8 mouse cellular contexts compared by ENCODE assay signal in genomic region chr10:9899816-9900215, GRCm38 (mm10). TPM values are rescaled to one million over a fixed set of nuclear protein-coding genes. Genes with fewer than 3 reads are reported as not detected.
DNase-seq lines count a peak whose midpoint lies in the region; ATAC-seq and TF ChIP-seq lines count a peak whose summit lies in the region.

No protein-coding gene starts in this region.

- no peak for TF ChIP-seq POLR2A in limb, embryonic 14.5 days (IDR thresholded peaks at IDR 0.05; ENCODE audit: borderline replicate concordance, extremely low read depth, insufficient read depth, insufficient read length)

- no peaks in the 10 kb centered on the region for H3K9me3 ChIP-seq in forebrain, embryonic 16.5 days (ENCODE audit: control insufficient read depth, low read length)
- H3K9me3 ChIP-seq in limb, embryonic 14.5 days (ENCODE audit: control insufficient read depth, low read length): no peaks in the 10 kb centered on the region
- H3K9me3 ChIP-seq in neural tube, embryonic 11.5 days (ENCODE audit: control insufficient read depth, low read length): no peaks in the 10 kb centered on the region

- H3K27me3 ChIP-seq in forebrain, embryonic 16.5 days (replicated peaks; ENCODE audit: control insufficient read depth, insufficient read depth, low read length): no peaks in the 10 kb centered on the region
- H3K27me3 ChIP-seq in limb, embryonic 14.5 days (ENCODE audit: control insufficient read depth, insufficient read depth, low read length): no peaks in the 10 kb centered on the region
- no peaks in the 10 kb centered on the region for H3K27me3 ChIP-seq in neural tube, embryonic 11.5 days (ENCODE audit: control insufficient read depth, insufficient read depth, low read length)

- WGBS in forebrain, embryonic 16.5 days: 1% methylated on average over 15 of the region's 15 CpGs
- WGBS in limb, embryonic 14.5 days: 1% methylated on average over 15 of the region's 15 CpGs
- 2% methylated on average over 15 of the region's 15 CpGs for WGBS in neural tube, embryonic 11.5 days

- ATAC-seq in forebrain, embryonic 16.5 days: no peak
- ATAC-seq in limb, embryonic 14.5 days (ENCODE audit: low FRiP score, low read depth): no peak
- no peak for ATAC-seq in neural tube, embryonic 11.5 days (ENCODE audit: insufficient read depth, low FRiP score, low TSS enrichment)
- no peak for ATAC-seq in activated CD4-positive, CD25-positive, alpha-beta regulatory T cell, adult 4 months

- peak overlapping the region; percentile 66 for H3K4me2 ChIP-seq in forebrain, embryonic 16.5 days (ENCODE audit: low read length)
- H3K4me2 ChIP-seq in limb, embryonic 14.5 days (replicated peaks; ENCODE audit: low read depth, low read length, severe bottlenecking): peak overlapping the region; percentile 97
- H3K4me2 ChIP-seq in neural tube, embryonic 11.5 days (ENCODE audit: low read depth): peak overlapping the region; percentile 90

- H3K4me1 ChIP-seq in forebrain, embryonic 16.5 days (replicated peaks; ENCODE audit: control insufficient read depth, insufficient read depth, low read length): peaks cover 19% of the 10 kb centered on the region
- H3K4me1 ChIP-seq in limb, embryonic 14.5 days (ENCODE audit: control insufficient read depth, insufficient read depth, low read length): peaks cover 10% of the 10 kb centered on the region
- H3K4me1 ChIP-seq in neural tube, embryonic 11.5 days (ENCODE audit: control insufficient read depth, insufficient read depth, low read length): peaks cover 5% of the 10 kb centered on the region

- no peak overlapping the region; the same call in 1 of the 2 replicates for H3K27ac ChIP-seq in forebrain, embryonic 16.5 days (ENCODE audit: low read length)
- H3K27ac ChIP-seq in limb, embryonic 14.5 days (replicated peaks; ENCODE audit: low read depth, low read length): no peak overlapping the region
- H3K27ac ChIP-seq in neural tube, embryonic 11.5 days (ENCODE audit: low read depth, low read length): no peak overlapping the region

- peak overlapping the region; percentile 95 for H3K9ac ChIP-seq in forebrain, embryonic 16.5 days (replicated peaks; ENCODE audit: low read depth, low read length)
- peak overlapping the region; percentile 93 for H3K9ac ChIP-seq in limb, embryonic 14.5 days (ENCODE audit: low read depth, low read length, severe bottlenecking)
- no peak overlapping the region for H3K9ac ChIP-seq in neural tube, embryonic 11.5 days (ENCODE audit: low read length)

- DNase-seq in cerebellum, adult 8-10 months: peak; percentile 31
- DNase-seq in cerebellum, postnatal 4 days (ENCODE audit: low spot score in 2 of 2): no peak
- peak; percentile 12 to 20 for DNase-seq in thymus, postnatal 10 days (ENCODE audit: low spot score in 2 of 2)
- no peak for DNase-seq in thymus, adult 18-20 months
- DNase-seq in limb, embryonic 14.5 days (ENCODE audit: low spot score): peak; percentile 30
- DNase-seq in neural tube, embryonic 11.5 days (ENCODE audit: low spot score): peak; percentile 24

- peak overlapping the region; percentile 96 for H3K4me3 ChIP-seq in forebrain, embryonic 16.5 days (replicated peaks; ENCODE audit: low read length)
- H3K4me3 ChIP-seq in limb, embryonic 14.5 days (replicated peaks; ENCODE audit: low read length): peak overlapping the region; percentile 88
- peak overlapping the region; percentile 72 for H3K4me3 ChIP-seq in neural tube, embryonic 11.5 days (ENCODE audit: low read depth, low read length)

- H3K36me3 ChIP-seq in forebrain, embryonic 16.5 days (ENCODE audit: control insufficient read depth, insufficient read depth): no peaks in the 10 kb centered on the region
- H3K36me3 ChIP-seq in limb, embryonic 14.5 days (ENCODE audit: control insufficient read depth, insufficient read depth, low read length): 0 out of 2 replicates have a peak, but pooled peaks cover 4% of the 10 kb centered on the region
- H3K36me3 ChIP-seq in neural tube, embryonic 11.5 days (ENCODE audit: control insufficient read depth, insufficient read depth, low read length): no peaks in the 10 kb centered on the region

RNA-seq across cellular contexts. Expression of gene Stxbp5, which starts 1.1 kb away (rescaled TPM):
- polyA plus RNA-seq in forebrain, embryonic 16.5 days (2015; fragmentation: Nextera tagmentation; extraction: Ambion mirVana): 6.4 and 6.9 TPM in 2 replicates
- 22.4 and 23.7 TPM in 2 replicates for polyA plus RNA-seq in limb, embryonic 14.5 days (2012; rRNA removed)
- polyA plus RNA-seq in limb, embryonic 14.5 days (2014; fragmentation: Nextera tagmentation; extraction: Ambion mirVana): 7.2 and 8.2 TPM in 2 replicates
- polyA plus RNA-seq in neural tube, embryonic 11.5 days (2014; fragmentation: Nextera tagmentation; extraction: Ambion mirVana): 5.5 and 6.7 TPM in 2 replicates
- polyA plus RNA-seq in activated CD4-positive, CD25-positive, alpha-beta regulatory T cell, adult 4 months (2017; shearing (Covaris generic)): 10 to 100 TPM; 10.5 to 10.9 TPM

Comparison
In these comparisons a context has a peak if more than half of its experiments do, and no peak if none do; other contexts are left out.
1. DNase-seq: peak in cerebellum, adult 8-10 months (single experiment), thymus, postnatal 10 days (2 of 2), limb, embryonic 14.5 days (single experiment) and neural tube, embryonic 11.5 days (single experiment); none in cerebellum, postnatal 4 days (0 of 2) and thymus, adult 18-20 months (0 of 2).
2. Peak in every context shown above with its lines, with median percentiles within 50 percentile points of each other: H3K4me2 ChIP-seq and H3K4me3 ChIP-seq.